10 mouse cellular contexts compared by ENCODE assay signal in genomic region chr10:78296980-78297379, GRCm38 (mm10). TPM values are rescaled to one million over a fixed set of nuclear protein-coding genes. Genes with fewer than 3 reads are reported as not detected.
DNase-seq lines count a peak whose midpoint lies in the region; ATAC-seq and TF ChIP-seq lines count a peak whose summit lies in the region.
"Had no signal": no experiment of that assay in that cellular context is flagged by ENCODE, and none has a peak within 500 bp of the region (broad histone marks: within the 10 kb centered on the region; RNA-seq: fewer than 3 reads in every experiment).

No protein-coding gene starts in this region.

- TF ChIP-seq CTCF in kidney, postnatal 0 days (IDR thresholded peaks at IDR 0.05; ENCODE audit: low read depth), result no peak
- no peak for TF ChIP-seq CTCF in thymus, adult 2 months (IDR thresholded peaks at IDR 0.05; ENCODE audit: borderline replicate concordance, control insufficient read depth, extremely low read depth, insufficient read depth, low read length, poor library complexity)

- no peak overlapping the region for H3K9ac ChIP-seq in kidney, postnatal 0 days (ENCODE audit: low read depth, low read length)
- no peak overlapping the region for H3K9ac ChIP-seq in kidney, embryonic 15.5 days

- H3K9me3 ChIP-seq in kidney, postnatal 0 days (replicated peaks; ENCODE audit: low read length), result no peaks in the 10 kb centered on the region
- no peaks in the 10 kb centered on the region for H3K9me3 ChIP-seq in kidney, embryonic 15.5 days (replicated peaks)

- peak overlapping the region; percentile 90 for H3K27ac ChIP-seq in kidney, postnatal 0 days
- H3K27ac ChIP-seq in kidney, embryonic 15.5 days, result no peak overlapping the region
- peak overlapping the region; percentile 93 for H3K27ac ChIP-seq in thymus, adult 2 months (ENCODE audit: control insufficient read depth, insufficient read depth, low read length)

- H3K4me2 ChIP-seq in kidney, postnatal 0 days (ENCODE audit: low read length), result peak overlapping the region; percentile 28; the same call in 1 of the 2 replicates
- H3K4me2 ChIP-seq in kidney, embryonic 15.5 days, result no peak overlapping the region

- H3K27me3 ChIP-seq in kidney, postnatal 0 days (ENCODE audit: insufficient read depth, low read length), result no peaks in the 10 kb centered on the region
- no peaks in the 10 kb centered on the region for H3K27me3 ChIP-seq in kidney, embryonic 15.5 days
- no peaks in the 10 kb centered on the region for H3K27me3 ChIP-seq in thymus, adult 2 months (ENCODE audit: control insufficient read depth, insufficient read depth, low read length)

- no peak for ATAC-seq in cerebellum, adult (ENCODE audit: insufficient number of reproducible peaks, low FRiP score, low TSS enrichment)
- ATAC-seq in kidney, postnatal 0 days (replicated peaks; ENCODE audit: low FRiP score, low read depth), result no peak
- no peak for ATAC-seq in kidney, embryonic 15.5 days (replicated peaks; ENCODE audit: low FRiP score)

- no peaks in the 10 kb centered on the region for H3K36me3 ChIP-seq in kidney, postnatal 0 days (ENCODE audit: insufficient read depth, low read length)
- H3K36me3 ChIP-seq in kidney, embryonic 15.5 days, result peaks cover 4% of the 10 kb centered on the region; the same call in 1 of the 2 replicates
- no peaks in the 10 kb centered on the region for H3K36me3 ChIP-seq in thymus, adult 2 months (ENCODE audit: control insufficient read depth, insufficient read depth, low read length)

- DNase-seq in cerebellum, adult 9-11 months, result peak; percentile 52
- DNase-seq in kidney, postnatal 0 days (ENCODE audit: low spot score), result no peak
- DNase-seq in thymus, adult 2 months, result peak; percentile 16
- DNase-seq in thymus, postnatal 0 days (ENCODE audit: low spot score), result no peak
- DNase-seq in thymus, postnatal 4 days, result peak; percentile 35
- DNase-seq in urinary bladder, adult 18-20 months (ENCODE audit: low spot score in 2 of 2), result no peak
- DNase-seq: cerebellum, adult 9-10 months; right cerebral cortex, postnatal 14 days had no signal

- no peak for TF ChIP-seq POLR2A in thymus, adult 2 months (IDR thresholded peaks at IDR 0.05; ENCODE audit: control insufficient read depth, extremely low read depth, insufficient read depth, low read length, poor library complexity)

- H3K4me3 ChIP-seq in kidney, postnatal 0 days (replicated peaks; ENCODE audit: low read depth, low read length), result no peak overlapping the region
- H3K4me3 ChIP-seq in kidney, embryonic 15.5 days (replicated peaks), result no peak overlapping the region
- H3K4me3 ChIP-seq in thymus, adult 2 months (ENCODE audit: control insufficient read depth, insufficient read depth, low read length), result peak overlapping the region; percentile 52

- peaks cover 44% of the 10 kb centered on the region for H3K4me1 ChIP-seq in kidney, postnatal 0 days (replicated peaks; ENCODE audit: insufficient read depth, low read length)
- peaks cover 38% of the 10 kb centered on the region for H3K4me1 ChIP-seq in kidney, embryonic 15.5 days
- H3K4me1 ChIP-seq in thymus, adult 2 months (replicated peaks; ENCODE audit: control insufficient read depth, insufficient read depth, low read length), result peaks cover 58% of the 10 kb centered on the region

- WGBS in kidney, postnatal 0 days, result 73% methylated on average over 4 of the region's 4 CpGs
- WGBS in kidney, embryonic 15.5 days, result 78% methylated on average over 4 of the region's 4 CpGs
- WGBS in thymus, adult 2 months, result 52% methylated on average over 4 of the region's 4 CpGs

RNA-seq across cellular contexts. Expression of gene Trappc10, which starts 52.5 kb away (rescaled TPM):
- 17.9 and 21.9 TPM in 2 replicates for polyA plus RNA-seq in kidney, postnatal 0 days (2015; fragmentation: Nextera tagmentation; extraction: Ambion mirVana)
- polyA plus RNA-seq in kidney, embryonic 15.5 days (2015; fragmentation: Nextera tagmentation; extraction: Ambion mirVana), result 12.5 and 12.7 TPM in 2 replicates
- 96.0 and 105 TPM in 2 replicates for polyA plus RNA-seq in thymus, adult 2 months (2012; rRNA removed)
- polyA plus RNA-seq in thymus, postnatal 0 days (2015; fragmentation: Nextera tagmentation; extraction: Ambion mirVana), result 20.0 and 26.3 TPM in 2 replicates

RNA-seq across cellular contexts. Expression of gene Agpat3, which starts 55.3 kb away (rescaled TPM):
- 140 and 144 TPM in 2 replicates for polyA plus RNA-seq in kidney, postnatal 0 days (2015; fragmentation: Nextera tagmentation; extraction: Ambion mirVana)
- polyA plus RNA-seq in kidney, embryonic 15.5 days (2015; fragmentation: Nextera tagmentation; extraction: Ambion mirVana), result 84.9 and 88.7 TPM in 2 replicates
- 386 and 423 TPM in 2 replicates for polyA plus RNA-seq in thymus, adult 2 months (2012; rRNA removed)
- 139 and 152 TPM in 2 replicates for polyA plus RNA-seq in thymus, postnatal 0 days (2015; fragmentation: Nextera tagmentation; extraction: Ambion mirVana)

Comparison
In these comparisons a context has a peak if more than half of its experiments do, and no peak if none do; other contexts are left out.
1. DNase-seq: peak in cerebellum, adult 9-11 months (single experiment), thymus, adult 2 months (single experiment) and thymus, postnatal 4 days (single experiment); none in kidney, postnatal 0 days (single experiment), thymus, postnatal 0 days (single experiment) and urinary bladder, adult 18-20 months (0 of 2).